Mouse (Mus musculus) E14TG2a.4 (cell line): Measurements from ENCODE around the gene Gm17334.

Source experiments
- CTCF ChIP-seq: conservative IDR thresholded peaks from 2 replicates; pipeline ENCODE4 v1.5.1; 2014; ENCODE audit warnings: low read length
- NANOG ChIP-seq: IDR thresholded peaks from 2 replicates; pipeline ENCODE4 v1.6.1; 2014; ENCODE audit warnings: borderline replicate concordance, low read length, mixed read lengths

GRCm38 (mm10) chr11:53816841-53817375 is 43.9 kb upstream of the Gm17334 start:
- no peak for TF ChIP-seq CTCF
- TF ChIP-seq NANOG = no peak
